Mouse (Mus musculus) spleen, adult 12 weeks (tissue): Measurements from ENCODE around the gene Gm10377.
"Not testable (repeated sequence)": the region's sequence is repeated elsewhere in the genome, so short reads cannot be mapped to it uniquely, and the experiment has no call there.

Source experiments
- DNase-seq: peaks from one replicate; pipeline ENCODE4 v3.0.0; 2022; ENCODE audit warnings: low spot score

Gene Gm10377

GRCm38 (mm10) chr14:42797887-42798286 is at the start of gene Gm10377:
Gene Gm10377 (minus strand): TSS chr14:42797987.
- not testable (repeated sequence) for DNase-seq

- DNase-seq, result not testable (repeated sequence)
Measured at GRCm38 (mm10) chr14:42768721-42769120, 29.1 kb downstream of the Gm10377 start, which contains the start of gene Gm3015. Gene Gm3015 (minus strand): TSS chr14:42768821.
